Mouse (Mus musculus): ENCODE measurements around the gene Klhdc10. TPM values are rescaled to one million over a fixed set of nuclear protein-coding genes. Genes with fewer than 3 reads are reported as not detected.

Gene Klhdc10
- polyA plus RNA-seq, 1 experiment from 2014 or later: 8.2 TPM

DNA sequence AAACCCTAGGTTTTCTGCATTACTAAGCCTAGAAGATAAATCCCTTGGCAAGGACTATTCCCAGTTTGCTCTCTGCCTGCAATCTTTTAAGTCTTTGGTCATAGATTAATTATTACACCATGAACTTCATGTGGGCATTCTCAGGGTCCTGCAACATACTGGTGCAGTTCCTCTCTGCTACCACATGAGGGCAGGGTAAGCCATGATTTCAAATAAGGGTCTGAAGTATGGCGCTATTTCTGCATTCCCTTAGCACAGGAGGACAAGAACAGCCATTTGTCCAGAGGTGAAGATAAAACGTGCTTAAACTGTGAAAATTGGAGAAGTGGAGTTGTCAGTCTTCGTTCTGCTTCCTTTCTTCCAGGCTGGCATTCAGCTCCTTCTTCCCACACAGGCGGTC, 1.8 kb downstream of the Klhdc10 start:
- Histone ChIP-seq H3K9ac (no peak overlapping the region), H3K36me3 (no peaks in the 10 kb centered on the region)
- peak; percentile 52 for DNase-seq

DNA sequence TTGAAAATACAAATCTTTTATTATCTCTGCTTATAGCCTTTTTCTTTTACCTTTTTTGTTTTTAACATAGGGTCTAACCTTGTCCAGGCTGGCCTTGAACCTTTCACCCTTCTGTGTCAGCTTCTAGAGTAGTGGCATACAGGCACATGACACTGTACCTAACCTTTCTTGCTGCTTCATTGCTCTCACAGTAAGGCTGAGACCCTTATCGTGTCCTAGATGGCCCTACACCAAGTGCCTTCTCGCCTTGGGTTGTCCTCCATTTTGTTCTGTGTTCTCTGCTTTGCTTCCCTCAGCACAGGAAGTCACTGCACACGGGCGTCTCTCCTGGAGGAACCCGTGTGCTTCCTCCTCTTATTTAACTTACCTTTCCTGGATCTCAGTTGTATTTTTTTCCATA, 3.0 kb downstream of the Klhdc10 start:
- Histone ChIP-seq H3K36me3 (no peaks in the 10 kb centered on the region), H3K4me1 (replicated peaks) (peaks cover 32% of the 10 kb centered on the region)

More for the DNA sequence above, 1.8 kb downstream of the Klhdc10 start:
- ATAC-seq (ENCODE audit: low read depth): no peak
- peak overlapping the region; percentile 55 for H3K4me2 ChIP-seq
- peaks cover 25% of the 10 kb centered on the region for H3K4me1 ChIP-seq (replicated peaks)
- H3K9me3 ChIP-seq (replicated peaks): no peaks in the 10 kb centered on the region
- no peak overlapping the region for H3K27ac ChIP-seq
- H3K27me3 ChIP-seq: no peaks in the 10 kb centered on the region
- H3K4me3 ChIP-seq (replicated peaks): peak overlapping the region; percentile 31; the same call in 1 of the 2 replicates
- 20% methylated on average over 4 of the region's 4 CpGs for WGBS (ENCODE audit: insufficient replicate concordance)

DNA sequence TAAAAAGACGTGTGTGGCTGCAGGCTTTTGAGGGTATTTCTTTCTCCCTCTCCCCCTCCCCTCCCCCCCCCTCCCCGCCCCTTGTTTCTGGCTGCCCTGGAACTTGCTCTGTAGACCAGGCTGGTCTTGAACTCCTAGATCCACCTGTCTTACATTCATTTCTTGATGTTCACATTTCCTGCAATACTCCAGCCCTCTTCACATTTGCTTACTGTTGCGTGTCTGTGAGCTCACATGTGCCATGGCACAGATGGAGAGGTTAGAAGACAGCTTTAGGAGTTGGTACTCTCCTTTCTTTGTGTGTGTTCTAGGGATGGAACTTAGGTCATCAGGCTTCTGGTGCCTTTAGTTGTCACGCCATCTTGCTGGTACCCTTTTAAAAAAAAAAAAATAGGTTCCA, 6.6 kb downstream of the Klhdc10 start:
- no peaks in the 10 kb centered on the region for H3K9me3 ChIP-seq (replicated peaks)
- H3K4me3 ChIP-seq (replicated peaks): no peak overlapping the region
- peaks cover 35% of the 10 kb centered on the region for H3K4me1 ChIP-seq (replicated peaks)
- 64% methylated on average over 4 of the region's 4 CpGs for WGBS (ENCODE audit: insufficient replicate concordance)
- no peak overlapping the region for H3K4me2 ChIP-seq
- H3K36me3 ChIP-seq: no peaks in the 10 kb centered on the region
- no peak overlapping the region for H3K9ac ChIP-seq
- no peak overlapping the region for H3K27ac ChIP-seq
- no peak for DNase-seq
- H3K27me3 ChIP-seq: no peaks in the 10 kb centered on the region
- no peak for ATAC-seq (ENCODE audit: low read depth)

More for the DNA sequence above, 3.0 kb downstream of the Klhdc10 start:
- no peaks in the 10 kb centered on the region for H3K9me3 ChIP-seq (replicated peaks)
- no peak overlapping the region for H3K9ac ChIP-seq
- no peak overlapping the region for H3K27ac ChIP-seq
- no peak for ATAC-seq (ENCODE audit: low read depth)
- no peak for DNase-seq
- no peaks in the 10 kb centered on the region for H3K27me3 ChIP-seq
- H3K4me3 ChIP-seq (replicated peaks): no peak overlapping the region
- 42% methylated on average over 5 of the region's 5 CpGs for WGBS (ENCODE audit: insufficient replicate concordance)
- no peak overlapping the region for H3K4me2 ChIP-seq

DNA sequence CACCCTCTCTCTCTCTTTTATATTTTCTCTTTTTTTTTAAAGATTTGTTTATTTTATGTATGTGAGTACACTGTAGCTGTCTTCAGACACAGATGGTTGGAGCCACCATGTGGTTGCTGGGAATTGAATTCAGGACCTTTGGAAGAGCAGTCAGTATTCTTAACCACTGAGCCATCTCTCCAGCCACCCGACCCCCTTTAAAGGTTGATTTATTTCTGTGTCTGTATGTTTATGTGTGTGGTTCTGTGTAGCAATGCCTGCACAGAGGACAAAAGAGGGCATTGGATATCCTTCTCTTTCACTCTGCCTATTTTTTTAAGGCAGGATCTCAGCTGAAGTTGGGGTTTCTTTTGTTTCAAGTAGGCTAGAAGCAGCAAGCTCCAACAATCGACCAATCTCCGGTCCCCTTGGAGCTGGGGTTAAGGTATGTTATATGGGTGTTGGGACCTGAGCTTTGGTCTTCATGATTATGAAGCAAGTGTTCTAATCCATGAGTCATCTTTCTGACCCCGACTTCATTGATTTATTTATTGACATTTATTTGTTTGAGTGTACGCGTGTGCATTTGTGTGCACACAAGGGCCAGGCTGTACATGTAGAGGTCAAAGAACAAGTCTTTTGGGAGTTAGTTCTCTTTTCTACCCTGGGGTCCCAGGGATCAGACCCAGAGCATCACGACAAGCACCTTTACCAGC, 7.9 kb downstream of the Klhdc10 start:
- Histone ChIP-seq H3K4me1 (replicated peaks) (peaks cover 25% of the 10 kb centered on the region), H3K27ac (0 out of 2 replicates have a peak overlapping the region, but pooled peaks have one; percentile 6), H3K36me3 (no peaks in the 10 kb centered on the region), H3K4me3 (replicated peaks) (no peak overlapping the region), H3K9me3 (replicated peaks) (no peaks in the 10 kb centered on the region), H3K4me2 (no peak overlapping the region), H3K9ac (no peak overlapping the region), H3K27me3 (no peaks in the 10 kb centered on the region)
- ATAC-seq (ENCODE audit: low read depth) (no peak), DNase-seq (no peak)
- WGBS (ENCODE audit: insufficient replicate concordance): 73% methylated on average over 7 of the region's 7 CpGs

DNA sequence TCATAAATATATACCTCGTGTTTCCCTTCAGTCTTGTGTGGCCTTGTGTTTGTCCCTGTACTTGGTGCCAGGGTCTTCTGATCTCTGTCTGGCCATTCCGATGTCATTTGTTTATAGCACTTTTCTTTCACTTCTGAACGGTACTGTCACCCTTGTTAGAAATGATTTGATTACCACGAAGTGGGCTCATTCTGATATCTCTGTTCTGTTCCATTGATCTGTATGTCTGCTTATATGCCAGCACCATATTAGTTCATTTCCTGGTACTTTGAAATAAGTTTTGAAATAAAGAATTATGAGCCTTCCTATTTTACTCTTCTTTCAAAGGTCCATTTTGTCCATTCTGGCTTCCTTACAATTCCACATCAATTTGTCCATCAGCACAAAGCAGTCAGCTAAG, 9.6 kb downstream of the Klhdc10 start:
- WGBS (ENCODE audit: insufficient replicate concordance): 72% methylated on average over 4 of the region's 4 CpGs
- Histone ChIP-seq H3K9me3 (replicated peaks) (no peaks in the 10 kb centered on the region), H3K4me1 (replicated peaks) (peaks cover 19% of the 10 kb centered on the region), H3K9ac (no peak overlapping the region), H3K27ac (no peak overlapping the region), H3K4me3 (replicated peaks) (no peak overlapping the region), H3K27me3 (no peaks in the 10 kb centered on the region), H3K36me3 (no peaks in the 10 kb centered on the region), H3K4me2 (no peak overlapping the region)
- no peak for ATAC-seq (ENCODE audit: low read depth)
- no peak for DNase-seq

DNA sequence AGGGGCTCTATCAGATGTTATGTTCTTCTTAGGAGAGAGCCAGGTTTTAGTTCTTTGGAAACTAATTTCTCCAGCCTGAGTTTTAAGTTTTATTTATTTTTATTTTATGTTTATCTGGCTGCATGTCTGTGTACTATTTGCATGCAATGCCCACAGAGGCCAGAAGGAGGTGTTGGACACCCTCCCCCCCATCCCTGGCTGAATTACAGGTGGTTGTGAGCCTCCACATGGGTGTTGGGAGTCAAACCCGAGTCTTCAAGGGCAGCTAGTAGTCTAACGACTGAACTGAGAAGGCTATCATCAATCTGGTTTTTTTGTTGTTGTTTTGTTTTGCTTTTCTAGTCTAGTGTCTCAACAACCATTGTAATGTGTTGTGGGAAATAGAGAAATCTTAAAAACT, 14.5 kb downstream of the Klhdc10 start:
- ATAC-seq (ENCODE audit: low read depth) (no peak), DNase-seq (no peak)
- Histone ChIP-seq H3K4me1 (replicated peaks) (no peaks in the 10 kb centered on the region; the same call in 1 of the 2 replicates), H3K9me3 (replicated peaks) (no peaks in the 10 kb centered on the region), H3K27ac (no peak overlapping the region), H3K9ac (no peak overlapping the region), H3K27me3 (no peaks in the 10 kb centered on the region), H3K4me2 (no peak overlapping the region), H3K4me3 (replicated peaks) (no peak overlapping the region), H3K36me3 (peaks cover 5% of the 10 kb centered on the region)
- WGBS (ENCODE audit: insufficient replicate concordance): 77% methylated on average over 2 of the region's 2 CpGs

DNA sequence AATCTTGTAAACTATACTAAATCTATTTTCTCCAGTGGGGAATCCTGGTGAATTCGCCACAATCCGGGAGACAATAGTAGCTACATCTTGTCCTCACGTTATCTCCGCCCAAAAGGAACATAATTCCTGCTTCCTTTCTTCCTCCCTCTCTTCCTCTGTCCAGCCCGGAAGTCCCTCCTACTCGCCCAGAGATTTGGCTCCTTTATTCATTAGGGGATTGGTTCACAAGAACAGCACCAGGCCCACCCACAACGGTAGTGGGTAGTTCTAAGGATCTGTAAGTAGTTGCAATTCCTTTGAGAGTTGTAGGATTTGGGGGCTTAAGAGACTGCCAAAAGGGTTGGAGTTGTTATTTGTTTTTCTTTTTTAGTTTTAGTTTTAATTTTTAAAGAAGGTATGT, 15.1 kb downstream of the Klhdc10 start:
- Histone ChIP-seq H3K4me2 (no peak overlapping the region), H3K27ac (no peak overlapping the region), H3K9me3 (replicated peaks) (no peaks in the 10 kb centered on the region), H3K27me3 (no peaks in the 10 kb centered on the region), H3K36me3 (peaks cover 8% of the 10 kb centered on the region), H3K4me1 (replicated peaks) (no peaks in the 10 kb centered on the region; the same call in 1 of the 2 replicates), H3K9ac (no peak overlapping the region), H3K4me3 (replicated peaks) (no peak overlapping the region)
- ATAC-seq (ENCODE audit: low read depth) (no peak), DNase-seq (no peak)
- 78% methylated on average over 7 of the region's 7 CpGs for WGBS (ENCODE audit: insufficient replicate concordance)

DNA sequence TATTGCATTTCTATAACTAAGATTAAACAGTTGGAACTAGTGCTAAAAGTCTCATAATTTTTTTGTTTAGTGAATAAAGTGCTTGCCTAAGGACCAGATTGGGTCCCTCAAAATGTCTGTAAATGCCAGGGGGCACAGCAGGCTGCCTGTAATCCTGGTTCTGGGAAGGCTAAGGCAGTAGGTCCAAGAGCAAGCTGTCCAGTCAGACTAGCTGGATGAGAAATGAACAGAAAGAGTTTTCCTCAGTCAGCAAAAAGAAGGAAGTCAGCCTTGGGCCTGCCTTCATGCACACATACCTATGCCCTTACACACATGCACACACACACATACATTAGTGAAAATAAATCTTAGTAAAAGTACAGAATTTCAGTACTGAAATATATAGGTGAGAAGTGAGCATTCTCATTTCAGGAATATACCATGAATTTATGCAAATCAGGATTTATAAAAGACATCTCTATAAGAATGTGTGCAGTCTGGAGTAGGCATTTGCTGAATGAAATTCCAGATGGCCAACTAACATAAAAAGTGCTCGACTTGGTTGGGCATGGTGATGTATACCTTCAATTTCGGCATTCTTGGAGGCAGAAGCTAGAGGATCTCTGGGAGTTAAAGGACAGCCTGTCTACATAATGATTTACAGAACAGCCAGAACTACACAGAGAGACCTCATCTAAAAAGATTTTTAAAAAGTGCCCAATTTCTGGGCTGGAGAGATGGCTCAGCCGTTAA, 31.0 kb downstream of the Klhdc10 start:
- Histone ChIP-seq H3K4me2 (no peak overlapping the region), H3K9me3 (replicated peaks) (no peaks in the 10 kb centered on the region), H3K27ac (no peak overlapping the region), H3K27me3 (no peaks in the 10 kb centered on the region), H3K4me3 (replicated peaks) (no peak overlapping the region), H3K4me1 (replicated peaks) (peaks cover 12% of the 10 kb centered on the region), H3K9ac (no peak overlapping the region), H3K36me3 (0 out of 2 replicates have a peak, but pooled peaks cover 4% of the 10 kb centered on the region)
- 68% methylated on average over 3 of the region's 3 CpGs for WGBS (ENCODE audit: insufficient replicate concordance)
- ATAC-seq (ENCODE audit: low read depth): no peak
- no peak for DNase-seq

DNA sequence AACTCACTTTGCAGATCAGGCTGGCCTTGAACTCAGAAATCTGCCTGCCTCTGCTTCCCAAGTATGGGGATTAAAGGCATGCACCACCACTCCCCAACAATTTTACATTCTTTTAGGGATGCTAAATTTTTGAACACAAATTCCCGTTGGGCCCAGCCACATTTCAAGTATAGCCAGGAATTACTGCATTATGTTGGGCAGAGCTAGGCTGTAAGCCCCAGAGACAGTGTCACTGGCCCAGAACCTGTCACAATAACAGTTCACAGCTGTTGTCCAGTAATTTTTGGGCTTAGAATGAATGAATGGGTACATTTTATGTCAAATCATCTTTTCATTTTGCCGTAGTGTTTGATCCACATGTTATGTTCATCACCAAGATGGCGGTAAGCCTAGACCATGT, 34.8 kb downstream of the Klhdc10 start:
- 88% methylated on average over 3 of the region's 3 CpGs for WGBS (ENCODE audit: insufficient replicate concordance)

DNA sequence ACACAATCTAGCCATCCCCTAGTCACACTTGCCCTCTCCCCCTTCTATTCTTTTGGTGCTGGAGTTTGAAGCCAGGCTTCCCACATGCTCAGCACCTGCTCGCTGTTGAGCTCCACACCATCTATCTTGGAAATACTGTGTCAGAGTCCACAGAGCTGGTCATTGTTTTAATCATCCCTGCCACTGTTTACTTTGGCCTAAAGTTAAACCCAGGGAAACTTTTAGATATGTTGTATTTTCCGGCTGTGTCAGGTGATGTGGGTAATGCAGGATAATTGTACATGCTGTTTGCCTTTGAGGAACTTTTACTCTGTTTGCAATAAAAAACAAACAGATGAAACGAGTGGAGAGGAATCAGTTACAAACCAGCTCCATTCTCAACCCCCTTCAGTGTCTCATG, 35.4 kb downstream of the Klhdc10 start:
- H3K4me3 ChIP-seq (replicated peaks): no peak overlapping the region
- ATAC-seq (ENCODE audit: low read depth) (peak; percentile 48), DNase-seq (no peak)
- no peaks in the 10 kb centered on the region for H3K27me3 ChIP-seq
- 69% methylated on average over 3 of the region's 3 CpGs for WGBS (ENCODE audit: insufficient replicate concordance)
- peak overlapping the region; percentile 35; the same call in 1 of the 2 replicates for H3K27ac ChIP-seq
- no peaks in the 10 kb centered on the region for H3K4me1 ChIP-seq (replicated peaks)
- no peaks in the 10 kb centered on the region for H3K9me3 ChIP-seq (replicated peaks)
- H3K4me2 ChIP-seq: no peak overlapping the region
- H3K36me3 ChIP-seq: peaks cover 20% of the 10 kb centered on the region
- H3K9ac ChIP-seq: no peak overlapping the region

More for the DNA sequence above, 34.8 kb downstream of the Klhdc10 start:
- H3K9ac ChIP-seq: no peak overlapping the region
- DNase-seq (no peak), ATAC-seq (ENCODE audit: low read depth) (no peak)
- H3K4me3 ChIP-seq (replicated peaks): no peak overlapping the region
- no peak overlapping the region for H3K4me2 ChIP-seq
- peaks cover 15% of the 10 kb centered on the region for H3K36me3 ChIP-seq
- H3K27me3 ChIP-seq: no peaks in the 10 kb centered on the region
- H3K4me1 ChIP-seq (replicated peaks): no peaks in the 10 kb centered on the region
- no peaks in the 10 kb centered on the region for H3K9me3 ChIP-seq (replicated peaks)
- peak overlapping the region; percentile 16 for H3K27ac ChIP-seq

DNA sequence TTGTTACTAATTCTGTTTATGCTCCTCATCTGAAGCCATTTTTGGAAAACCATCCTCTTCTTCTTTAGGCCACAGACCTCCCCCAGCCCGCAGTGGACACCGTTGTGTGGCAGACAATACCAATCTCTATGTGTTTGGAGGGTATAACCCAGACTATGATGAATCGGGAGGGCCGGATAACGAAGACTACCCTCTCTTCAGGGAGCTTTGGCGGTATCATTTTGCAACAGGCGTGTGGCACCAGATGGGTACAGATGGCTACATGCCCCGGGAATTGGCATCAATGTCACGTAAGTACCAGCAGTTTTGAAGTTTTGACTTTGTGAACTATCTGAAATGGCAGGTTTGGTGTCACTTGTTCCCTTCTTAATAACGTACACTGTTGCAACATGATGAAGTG, 37.9 kb downstream of the Klhdc10 start:
- no peak for ATAC-seq (ENCODE audit: low read depth)
- peaks cover 42% of the 10 kb centered on the region for H3K36me3 ChIP-seq
- no peak overlapping the region for H3K4me2 ChIP-seq
- no peak overlapping the region for H3K4me3 ChIP-seq (replicated peaks)
- no peak overlapping the region for H3K27ac ChIP-seq
- H3K27me3 ChIP-seq: no peaks in the 10 kb centered on the region
- 90% methylated on average over 10 of the region's 10 CpGs for WGBS (ENCODE audit: insufficient replicate concordance)
- no peaks in the 10 kb centered on the region for H3K4me1 ChIP-seq (replicated peaks)
- DNase-seq: no peak
- H3K9ac ChIP-seq: no peak overlapping the region
- H3K9me3 ChIP-seq (replicated peaks): no peaks in the 10 kb centered on the region
